Mouse (Mus musculus) inflammation-experienced regulatory T-cells, adult 6 months (primary cell): ENCODE data around the gene Acsl6. TPM values are rescaled to one million over a fixed set of nuclear protein-coding genes. Genes with fewer than 3 reads are reported as not detected.
"Not testable (repeated sequence)": the region's sequence is repeated elsewhere in the genome, so short reads cannot be mapped to it uniquely, and the experiment has no call there.

Experiments
- ATAC-seq: one replicate; pipeline ENCODE4 v1.8.0; 2017
- polyA plus RNA-seq, 3 experiments: library from polyadenylated mRNA; unstranded; fragments of 100-300 nt; shearing (Covaris generic); gene quantifications; one replicate each; pipeline ENCODE4 v1.2.1; 2017

The Acsl6 gene
- polyA plus RNA-seq, 3 experiments from 2014 or later, result not detected

- ATAC-seq, result no peak
Measured at GRCm38 (mm10) chr11:54396686-54397085, 93.1 kb downstream of the Acsl6 start.

DNA sequence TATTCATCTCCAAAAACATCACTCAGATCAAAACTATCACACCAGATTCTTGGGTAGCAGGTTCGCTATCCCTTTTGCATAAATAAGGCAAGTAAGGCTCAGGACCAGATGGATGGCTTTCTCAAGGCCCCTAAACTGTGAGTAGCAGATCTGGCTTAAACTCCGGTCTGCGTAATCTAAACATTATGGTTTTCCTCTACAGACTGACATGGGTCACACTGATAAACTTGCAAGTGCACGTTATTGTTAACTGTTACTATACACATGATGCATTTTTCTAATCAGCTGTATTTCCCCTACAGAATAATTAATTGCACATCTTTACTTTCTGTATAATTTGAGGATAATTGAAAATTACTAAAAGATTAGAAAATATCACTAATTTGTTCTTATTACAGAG is 94.5 kb downstream of the Acsl6 start:
- ATAC-seq, result no peak

DNA sequence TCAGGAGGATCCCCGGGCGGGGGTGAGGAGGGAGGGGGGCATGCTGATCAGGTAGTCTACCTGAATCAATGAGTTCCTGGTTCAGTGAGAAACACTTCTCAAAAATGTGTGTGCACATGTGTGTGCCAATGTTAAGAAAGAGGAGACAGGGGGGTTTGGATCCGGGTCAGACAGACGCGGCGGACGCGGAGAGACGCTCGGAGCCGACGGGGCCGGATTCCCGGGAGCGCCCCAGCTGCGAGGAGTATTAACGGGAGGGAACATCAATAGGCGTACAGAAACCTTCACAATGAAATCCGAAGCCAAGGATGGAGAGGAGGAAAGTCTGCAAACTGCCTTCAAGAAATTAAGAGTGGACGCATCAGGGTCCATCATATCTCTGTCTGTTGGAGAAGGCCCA is 97.2 kb downstream of the Acsl6 start:
- not testable (repeated sequence) for ATAC-seq

- no peak for ATAC-seq
Measured at GRCm38 (mm10) chr11:54404885-54405284, 101.3 kb downstream of the Acsl6 start.

- no peak for ATAC-seq
Measured at GRCm38 (mm10) chr11:54406930-54407546, 103.4 kb downstream of the Acsl6 start.

DNA sequence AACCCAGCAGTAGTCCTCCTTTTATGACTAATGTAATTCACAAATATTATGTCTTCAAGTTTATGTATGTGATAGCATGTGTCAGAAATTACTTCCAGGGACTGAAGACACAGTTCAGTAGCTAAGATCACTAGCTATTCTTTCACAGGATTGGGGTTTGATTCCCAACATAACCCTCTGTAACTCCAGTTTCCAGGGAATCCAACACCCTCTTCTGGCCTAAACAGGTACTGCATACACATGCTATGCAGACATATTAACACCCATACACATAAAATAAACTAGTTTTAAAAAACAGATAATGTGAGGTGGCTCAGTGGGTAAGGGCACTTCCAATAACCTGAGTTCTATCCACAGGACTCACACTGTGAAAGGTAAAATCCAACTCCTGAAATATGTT is 107.0 kb downstream of the Acsl6 start:
- no peak for ATAC-seq

- ATAC-seq, result no peak
Measured at GRCm38 (mm10) chr11:54413017-54413416, 109.4 kb downstream of the Acsl6 start.

Other genes with a start within 250 kb of the Acsl6 start
- 1 to 10 TPM in 1 of 3 experiments, under 1 TPM in 2; 0.49 to 1.1 (median 0.50) TPM for gene Pdlim4, start 234.8 kb upstream of the Acsl6 start, polyA plus RNA-seq
- not detected for gene P4ha2, start 203.7 kb upstream of the Acsl6 start, polyA plus RNA-seq
- gene Csf2, start 54.1 kb upstream of the Acsl6 start, polyA plus RNA-seq, result 1 to 10 TPM in 2 of 3 experiments, not detected in 1; 1.2 to 2.8 TPM
- not detected for gene Il3, start 36.5 kb upstream of the Acsl6 start, polyA plus RNA-seq
- gene Meikin, start 66.9 kb downstream of the Acsl6 start, polyA plus RNA-seq, result not detected
- 10 to 100 TPM in 2 of 3 experiments, 1 to 10 TPM in 1; 7.0 to 13.9 (median 13.4) TPM for gene Fnip1, start 134.4 kb downstream of the Acsl6 start, polyA plus RNA-seq
- gene Rapgef6, start 219.0 kb downstream of the Acsl6 start, polyA plus RNA-seq, result 100 to 1,000 TPM; 104 to 248 (median 244) TPM